Mouse (Mus musculus): ENCODE data around the gene Sowahd. TPM values are rescaled to one million over a fixed set of nuclear protein-coding genes. Genes with fewer than 3 reads are reported as not detected.

The Sowahd gene
- total and polyA plus RNA-seq, 3 experiments = not detected

GRCm38 (mm10) chrX:37018150-37018654 is 30.4 kb upstream of the Sowahd start:
- dilution Hi-C loops (cut with MboI; ENCODE audit: extremely low pct_ligation_motif_present, extremely low pct_unique_long_range_greater_than_20kb, low sequenced_read_pairs) = no loop called here

GRCm38 (mm10) chrX:37019045-37019444 is 29.6 kb upstream of the Sowahd start:
- Histone ChIP-seq H3K4me3 (replicated peaks in 1 of 3; ENCODE audit: low read depth in 2 of 3, low read length in 2 of 3, poor library complexity in 1 of 3) (no peak overlapping the region), H3K27ac (ENCODE audit: insufficient read depth, low read depth) (no peak overlapping the region), H3K9me3 (replicated peaks; ENCODE audit: low read length) (no peaks in the 10 kb centered on the region), H3K27me3 (replicated peaks) (no peaks in the 10 kb centered on the region), H3K36me3 (replicated peaks in 1 of 2; ENCODE audit: control insufficient read depth in 1 of 2, insufficient read depth in 1 of 2, low read length in 1 of 2) (no peaks in the 10 kb centered on the region), H3K79me2 (replicated peaks; ENCODE audit: control insufficient read depth, extremely low read depth, insufficient read depth, poor library complexity, severe bottlenecking) (no peaks in the 10 kb centered on the region), H3K4me1 (ENCODE audit: control insufficient read depth in 1 of 2, insufficient read depth in 2 of 2) (peaks cover 5 to 12% of the 10 kb centered on the region in 2 experiments; a peak in 3 of 4 replicates), H3K4me2 (ENCODE audit: insufficient read depth, low read depth, poor library complexity, severe bottlenecking) (no peak overlapping the region), H3K9ac (ENCODE audit: insufficient read depth, low read depth) (no peak overlapping the region)
- in situ Hi-C loops (cut with MboI; ENCODE audit: low pct_ligation_motif_present, low pct_unique_long_range_greater_than_20kb, low sequenced_read_pairs) = no loop called here
- TF ChIP-seq RAD21 (IDR thresholded peaks at IDR 0.05; ENCODE audit: low read depth, low read length) = peak; percentile 59
- no peak for TF ChIP-seq ZC3H11A (IDR thresholded peaks at IDR 0.05; ENCODE audit: low read depth, low read length)
- no peak for TF ChIP-seq SIN3A (IDR thresholded peaks at IDR 0.05; ENCODE audit: low read length)
- TF ChIP-seq CTCF (conservative IDR thresholded peaks at IDR 0.05 in 1 of 2, IDR thresholded peaks at IDR 0.05 in 1 of 2; ENCODE audit: low read depth in 2 of 2, low read length in 2 of 2) = peak; percentile 43 to 62; a peak in 3 of 4 replicates
- peak; percentile 45 for TF ChIP-seq SMC3 (IDR thresholded peaks at IDR 0.05; ENCODE audit: low read depth, low read length)
- TF ChIP-seq MYC (IDR thresholded peaks at IDR 0.05; ENCODE audit: low read depth, low read length) = peak; percentile 91
- peak; percentile 32 for DNase-seq (ENCODE audit: extremely low read depth)
- dilution Hi-C loops (cut with MboI; ENCODE audit: extremely low pct_ligation_motif_present, extremely low pct_unique_long_range_greater_than_20kb, low sequenced_read_pairs) = no loop called here

More at GRCm38 (mm10) chrX:37018150-37018654, 30.4 kb upstream of the Sowahd start:
- H3K9me3 ChIP-seq (replicated peaks; ENCODE audit: low read length) = no peaks in the 10 kb centered on the region
- peaks cover 5 to 12% of the 10 kb centered on the region in 2 experiments; a peak in 3 of 4 replicates for H3K4me1 ChIP-seq (ENCODE audit: control insufficient read depth in 1 of 2, insufficient read depth in 2 of 2)
- no peak overlapping the region for H3K4me2 ChIP-seq (ENCODE audit: insufficient read depth, low read depth, poor library complexity, severe bottlenecking)
- DNase-seq (ENCODE audit: extremely low read depth) = peak; percentile 53
- H3K9ac ChIP-seq (ENCODE audit: insufficient read depth, low read depth) = no peak overlapping the region
- no peaks in the 10 kb centered on the region for H3K36me3 ChIP-seq (replicated peaks in 1 of 2; ENCODE audit: control insufficient read depth in 1 of 2, insufficient read depth in 1 of 2, low read length in 1 of 2)
- in situ Hi-C loops (cut with MboI; ENCODE audit: low pct_ligation_motif_present, low pct_unique_long_range_greater_than_20kb, low sequenced_read_pairs) = no loop called here
- H3K27ac ChIP-seq (ENCODE audit: insufficient read depth, low read depth) = no peak overlapping the region
- H3K27me3 ChIP-seq (replicated peaks) = no peaks in the 10 kb centered on the region
- H3K4me3 ChIP-seq (replicated peaks in 1 of 3; ENCODE audit: low read depth in 2 of 3, low read length in 2 of 3, poor library complexity in 1 of 3) = no peak overlapping the region
- no peaks in the 10 kb centered on the region for H3K79me2 ChIP-seq (replicated peaks; ENCODE audit: control insufficient read depth, extremely low read depth, insufficient read depth, poor library complexity, severe bottlenecking)
- TF ChIP-seq BHLHE40 (IDR thresholded peaks at IDR 0.05; ENCODE audit: low read depth, low read length) (peak; percentile 72), ETS1 (conservative IDR thresholded peaks at IDR 0.05; ENCODE audit: low read depth, low read length) (peak; percentile 58; the same call in 1 of the 2 replicates), ELF1 (IDR thresholded peaks at IDR 0.05; ENCODE audit: low read depth, low read length) (no peak), TCF12 (IDR thresholded peaks at IDR 0.05; ENCODE audit: low read depth, low read length) (peak; percentile 24; the same call in 1 of the 2 replicates)

DNA sequence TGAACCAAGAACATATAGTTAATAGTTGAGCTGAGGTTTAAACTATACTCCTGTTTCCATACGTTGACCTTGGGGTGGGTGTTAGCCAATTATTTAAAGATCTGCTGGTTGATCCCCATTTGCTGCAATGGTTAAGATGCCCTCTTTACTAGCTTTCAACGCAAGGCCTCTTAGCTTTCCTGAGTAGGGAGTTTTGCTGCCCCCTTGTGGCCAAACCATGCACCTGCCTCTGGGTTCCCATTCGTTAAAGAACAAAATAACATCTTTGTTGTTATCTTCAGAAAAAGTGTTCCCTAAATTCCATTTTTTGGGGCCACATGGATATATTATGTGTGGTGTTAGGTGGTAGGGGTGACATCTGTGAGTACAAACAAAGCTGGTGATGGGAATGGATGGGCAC is 26.0 kb upstream of the Sowahd start:
- Histone ChIP-seq H3K9me3 (replicated peaks; ENCODE audit: low read length) (no peaks in the 10 kb centered on the region), H3K27me3 (replicated peaks) (no peaks in the 10 kb centered on the region), H3K4me2 (ENCODE audit: insufficient read depth, low read depth, poor library complexity, severe bottlenecking) (no peak overlapping the region), H3K4me3 (replicated peaks in 1 of 3; ENCODE audit: low read depth in 2 of 3, low read length in 2 of 3, poor library complexity in 1 of 3) (no peak overlapping the region), H3K79me2 (replicated peaks; ENCODE audit: control insufficient read depth, extremely low read depth, insufficient read depth, poor library complexity, severe bottlenecking) (no peaks in the 10 kb centered on the region), H3K4me1 (ENCODE audit: control insufficient read depth in 1 of 2, insufficient read depth in 2 of 2) (peaks cover 5 to 11% of the 10 kb centered on the region in 2 experiments; a peak in 3 of 4 replicates), H3K36me3 (replicated peaks in 1 of 2; ENCODE audit: control insufficient read depth in 1 of 2, insufficient read depth in 1 of 2, low read length in 1 of 2) (no peaks in the 10 kb centered on the region), H3K9ac (ENCODE audit: insufficient read depth, low read depth) (no peak overlapping the region), H3K27ac (ENCODE audit: insufficient read depth, low read depth) (no peak overlapping the region)
- TF ChIP-seq ZKSCAN1 (IDR thresholded peaks at IDR 0.05; ENCODE audit: borderline replicate concordance, low read depth, low read length) (no peak), PAX5 (IDR thresholded peaks at IDR 0.05; ENCODE audit: low read length) (no peak), JUND (conservative IDR thresholded peaks at IDR 0.05; ENCODE audit: low read depth, low read length) (no peak), CTCF (conservative IDR thresholded peaks at IDR 0.05 in 1 of 2, IDR thresholded peaks at IDR 0.05 in 1 of 2; ENCODE audit: low read depth in 2 of 2, low read length in 2 of 2) (peak; percentile 53 to 78; a peak in 3 of 4 replicates), MAFK (IDR thresholded peaks at IDR 0.05; ENCODE audit: insufficient replicate concordance, low read length) (no peak), MEF2A (IDR thresholded peaks at IDR 0.05; ENCODE audit: borderline replicate concordance, low read depth, low read length) (no peak), MYC (IDR thresholded peaks at IDR 0.05; ENCODE audit: low read depth, low read length) (no peak), USF1 (IDR thresholded peaks at IDR 0.05; ENCODE audit: low read depth, low read length) (no peak), SMC3 (IDR thresholded peaks at IDR 0.05; ENCODE audit: low read depth, low read length) (peak; percentile 82), IRF4 (IDR thresholded peaks at IDR 0.05; ENCODE audit: low read depth, low read length) (peak; percentile 15; the same call in 1 of the 2 replicates), POLR2AphosphoS2 (IDR thresholded peaks at IDR 0.05; ENCODE audit: low read depth, low read length) (no peak), ZC3H11A (IDR thresholded peaks at IDR 0.05; ENCODE audit: low read depth, low read length) (peak; percentile 44; the same call in 1 of the 2 replicates), RAD21 (IDR thresholded peaks at IDR 0.05; ENCODE audit: low read depth, low read length) (peak; percentile 83)
- in situ Hi-C loops (cut with MboI; ENCODE audit: low pct_ligation_motif_present, low pct_unique_long_range_greater_than_20kb, low sequenced_read_pairs) = no loop called here
- dilution Hi-C loops (cut with MboI; ENCODE audit: extremely low pct_ligation_motif_present, extremely low pct_unique_long_range_greater_than_20kb, low sequenced_read_pairs) = no loop called here
- peak; percentile 54 for DNase-seq (ENCODE audit: extremely low read depth)

All from CH12.LX (cell line).